Mouse (Mus musculus): ENCODE measurements at regions not wholly inside any gene's neighbourhood (a gene's known extent, or its start where the extent isn't known, plus 50 kb on each side); places are given as distances from the start of the nearest gene placed in this dataset.

DNA sequence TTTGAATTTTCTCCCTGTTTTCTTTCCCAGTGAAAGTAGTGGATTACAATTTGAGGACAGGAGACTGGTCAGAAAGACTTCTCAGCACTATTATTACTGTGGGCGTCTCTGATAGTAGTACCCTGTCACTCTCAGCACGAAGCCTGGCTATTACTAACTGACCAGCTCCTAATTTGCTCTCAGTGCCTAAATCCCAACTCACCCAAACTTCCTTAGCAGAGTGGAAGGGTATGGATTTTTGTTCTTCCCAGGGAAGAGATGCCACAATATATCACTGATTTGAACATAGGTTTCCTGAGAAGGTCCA, 159.3 kb upstream of the Bet1 start:
- no peak for TF ChIP-seq CTCF (IDR thresholded peaks at IDR 0.05)
- TF ChIP-seq POLR2A (IDR thresholded peaks at IDR 0.05; ENCODE audit: insufficient read depth, low read depth, low read length), result no peak

Data from heart, adult 2 months (tissue).